Mouse (Mus musculus) right cerebral cortex, adult 2 months (tissue): ENCODE measurements around the gene Spats2.
"Not testable (repeated sequence)": the region's sequence is repeated elsewhere in the genome, so short reads cannot be mapped to it uniquely, and the experiment has no call there.

Experiments used
- DNase-seq, 2 experiments: peaks; one replicate each; pipeline ENCODE4 v3.0.0; 2021 to 2022; ENCODE audit warnings: low spot score in 2 of 2

Spats2 gene

GRCm38 (mm10) chr15:99125711-99126080 lies at the start of gene Spats2:
Gene Spats2, plus strand, starts transcription at chr15:99125916.
- DNase-seq, result no peak

DNA sequence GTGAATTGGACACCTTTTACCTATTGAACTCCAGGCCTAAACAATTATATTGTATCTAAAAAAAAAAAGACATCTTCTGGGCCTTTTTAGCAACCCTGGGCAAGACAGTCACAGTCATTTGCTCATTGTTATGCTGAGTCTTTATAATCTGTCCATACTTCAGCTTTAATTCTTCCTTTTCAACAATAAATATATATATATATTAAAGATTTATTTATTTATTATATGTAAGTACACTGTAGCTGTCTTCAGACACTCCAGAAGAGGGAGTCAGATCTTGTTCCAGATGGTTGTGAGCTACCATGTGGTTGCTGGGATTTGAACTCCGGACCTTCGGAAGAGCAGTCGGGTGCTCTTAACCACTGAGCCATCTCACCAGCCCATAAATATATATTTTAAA lies 49.7 kb upstream of the Spats2 start:
- DNase-seq, result not testable (repeated sequence)

GRCm38 (mm10) chr15:99078181-99078910 lies 47.4 kb upstream of the Spats2 start:
- DNase-seq, result no peak

DNA sequence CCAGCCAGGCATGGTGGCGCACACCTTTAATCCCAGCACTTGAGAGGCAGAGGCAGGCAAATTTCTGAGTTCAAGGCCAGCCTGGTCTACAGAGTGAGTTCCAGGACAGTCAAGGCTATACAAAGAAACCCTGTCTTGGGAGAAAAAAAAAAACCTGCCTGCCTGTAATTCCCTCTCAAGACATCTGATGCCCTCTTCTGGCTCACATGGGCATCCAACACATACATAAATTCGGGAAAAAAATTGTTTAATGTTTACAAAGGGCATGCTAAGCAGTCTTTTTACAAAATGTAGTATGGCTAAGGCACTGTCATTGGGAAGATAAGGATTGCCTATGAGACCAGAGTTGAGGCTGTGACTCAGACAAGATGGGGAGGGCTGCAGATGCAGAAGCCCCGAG lies 45.9 kb upstream of the Spats2 start:
- DNase-seq, result no peak

- no peak for DNase-seq
Measured at GRCm38 (mm10) chr15:99082322-99082721, 43.4 kb upstream of the Spats2 start.

DNA sequence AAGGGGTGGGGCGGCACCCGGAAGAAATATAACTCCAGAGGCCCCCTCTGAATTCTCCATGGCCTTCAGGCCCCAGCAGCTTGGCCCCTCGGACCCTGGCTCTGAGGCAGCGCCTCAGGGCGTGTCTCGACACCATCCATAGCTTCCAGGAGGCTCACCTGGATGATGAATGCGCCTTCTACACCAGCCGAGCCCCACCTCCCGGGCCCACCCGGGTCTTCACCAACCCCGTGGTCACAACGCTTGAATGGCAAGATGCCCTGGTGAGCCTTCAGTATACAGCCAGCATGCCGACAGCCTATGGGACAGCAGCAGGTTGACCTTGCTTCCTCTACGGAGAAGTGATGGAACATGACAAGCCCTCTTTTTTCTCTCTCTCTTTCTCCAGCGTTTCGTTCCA lies 42.9 kb upstream of the Spats2 start:
- DNase-seq, result no peak

GRCm38 (mm10) chr15:99083258-99083657 lies 42.5 kb upstream of the Spats2 start:
- peak; percentile 46 to 55 for DNase-seq

DNA sequence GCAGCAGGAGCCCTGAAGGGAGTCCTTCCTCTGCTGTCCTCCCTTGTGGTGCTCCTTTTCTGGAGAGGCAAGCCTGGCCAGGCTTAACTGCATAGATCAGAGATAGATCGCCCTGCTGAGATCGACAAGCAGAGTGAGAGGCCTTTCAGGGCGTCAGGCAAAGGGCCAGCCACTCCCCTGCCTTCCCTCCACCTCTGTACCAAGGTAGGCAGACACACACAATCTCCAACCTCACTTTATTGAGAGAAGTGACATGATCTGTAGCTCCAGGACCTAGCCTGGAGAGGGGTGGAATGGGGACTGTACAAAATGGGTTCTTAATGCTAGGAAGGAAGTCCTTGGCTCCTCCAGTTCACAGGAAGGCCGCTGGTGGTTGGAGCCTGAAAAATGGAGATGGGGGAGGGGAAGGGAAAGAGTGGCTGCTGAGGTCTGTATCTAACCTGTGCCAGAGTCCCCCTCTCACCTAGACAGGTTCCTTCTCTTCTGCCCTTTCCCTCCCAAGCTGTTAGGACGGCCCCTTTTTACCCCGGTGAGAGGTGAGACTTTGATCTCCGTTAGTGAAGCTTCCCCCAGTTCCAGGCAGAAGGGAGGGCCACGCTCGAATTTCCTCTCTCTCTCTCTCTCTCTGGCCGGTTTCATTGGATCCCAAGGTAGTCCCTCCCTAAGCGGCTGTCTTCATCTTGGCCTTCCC lies 41.7 kb upstream of the Spats2 start:
- no peak for DNase-seq

GRCm38 (mm10) chr15:99084618-99085017 lies 41.1 kb upstream of the Spats2 start:
- no peak for DNase-seq

- DNase-seq, result no peak
Measured at GRCm38 (mm10) chr15:99085997-99086396, 39.7 kb upstream of the Spats2 start.

GRCm38 (mm10) chr15:99087253-99088075 lies 38.3 kb upstream of the Spats2 start, which contains the start of gene C1ql4:
Gene C1ql4, minus strand, starts transcription at chr15:99087817.
- no peak for DNase-seq

DNA sequence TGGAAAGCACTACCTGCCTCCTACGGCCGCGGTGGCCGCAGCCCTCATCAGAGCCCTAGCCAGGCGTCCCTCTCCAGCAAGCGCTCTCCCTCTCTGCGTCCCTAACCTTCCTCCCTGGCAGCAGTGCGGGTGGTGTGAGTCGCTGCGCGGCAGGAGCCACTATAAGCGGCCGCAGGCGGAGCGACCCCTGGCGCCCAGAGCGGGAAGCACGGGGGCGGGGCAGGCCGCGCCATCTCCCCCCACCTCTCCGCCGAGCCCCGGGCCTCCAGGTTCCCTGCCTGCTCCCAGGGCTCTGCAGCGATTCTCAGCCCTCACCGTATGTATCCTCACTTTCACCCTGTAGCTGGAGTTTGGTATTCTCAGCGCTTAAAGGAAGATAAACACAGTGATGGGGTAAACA lies 37.4 kb upstream of the Spats2 start:
- DNase-seq, result peak; percentile 42 to 44

GRCm38 (mm10) chr15:99089069-99089468 lies 36.6 kb upstream of the Spats2 start:
- DNase-seq, result no peak

- DNase-seq, result no peak
Measured at GRCm38 (mm10) chr15:99092870-99093269, 32.8 kb upstream of the Spats2 start, which contains the start of gene Dnajc22. Gene Dnajc22, plus strand, starts transcription at chr15:99093170.

DNA sequence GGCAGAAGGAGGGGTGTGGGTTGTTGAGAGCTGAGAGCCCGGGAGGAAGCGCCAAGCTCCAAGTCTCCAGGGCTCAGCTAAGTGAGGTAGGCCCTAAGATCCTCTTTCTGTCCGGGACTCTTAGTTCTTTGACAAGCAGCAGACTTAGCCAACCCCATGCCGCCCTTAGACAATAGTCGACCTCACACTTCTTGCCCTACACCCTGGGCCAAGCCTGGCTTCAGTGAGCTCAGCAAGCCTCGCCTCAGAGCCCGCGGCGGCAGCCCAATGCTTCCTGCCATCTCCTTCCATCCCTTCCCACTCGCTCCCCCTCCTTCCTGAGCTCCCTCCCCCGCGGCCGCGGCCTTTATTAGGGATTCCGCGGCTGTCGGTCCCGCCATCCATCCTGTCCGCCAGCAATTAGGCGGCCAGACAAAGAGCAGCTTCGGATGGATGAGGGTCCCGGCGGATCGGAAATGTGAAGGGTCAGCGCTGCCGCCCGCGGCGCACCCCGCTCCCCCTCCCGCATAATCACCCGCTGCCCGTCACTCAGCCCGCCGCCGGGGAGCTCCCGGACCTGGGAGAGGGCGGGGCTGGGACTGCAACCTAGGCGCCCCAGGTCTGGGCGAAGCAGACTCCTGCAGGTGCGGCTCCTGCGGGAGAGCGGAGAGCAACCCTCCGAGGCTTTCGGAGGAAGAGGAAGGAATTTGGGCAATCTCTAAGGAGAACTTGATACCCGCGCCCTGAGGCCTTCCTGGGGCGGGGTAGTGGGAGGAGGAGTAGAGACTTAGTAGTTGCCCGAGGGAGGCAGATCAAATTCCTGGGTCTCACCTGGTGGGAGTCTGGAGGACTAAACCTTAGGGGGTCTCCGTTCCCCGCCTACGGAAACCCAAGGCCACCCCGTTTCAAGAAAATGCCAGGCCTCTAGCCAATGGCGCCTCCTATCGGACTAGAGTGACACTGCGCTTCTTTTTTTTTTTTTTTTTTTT lies 32.1 kb upstream of the Spats2 start:
- DNase-seq, result peak in 1 of 2 experiments; percentile 12

DNA sequence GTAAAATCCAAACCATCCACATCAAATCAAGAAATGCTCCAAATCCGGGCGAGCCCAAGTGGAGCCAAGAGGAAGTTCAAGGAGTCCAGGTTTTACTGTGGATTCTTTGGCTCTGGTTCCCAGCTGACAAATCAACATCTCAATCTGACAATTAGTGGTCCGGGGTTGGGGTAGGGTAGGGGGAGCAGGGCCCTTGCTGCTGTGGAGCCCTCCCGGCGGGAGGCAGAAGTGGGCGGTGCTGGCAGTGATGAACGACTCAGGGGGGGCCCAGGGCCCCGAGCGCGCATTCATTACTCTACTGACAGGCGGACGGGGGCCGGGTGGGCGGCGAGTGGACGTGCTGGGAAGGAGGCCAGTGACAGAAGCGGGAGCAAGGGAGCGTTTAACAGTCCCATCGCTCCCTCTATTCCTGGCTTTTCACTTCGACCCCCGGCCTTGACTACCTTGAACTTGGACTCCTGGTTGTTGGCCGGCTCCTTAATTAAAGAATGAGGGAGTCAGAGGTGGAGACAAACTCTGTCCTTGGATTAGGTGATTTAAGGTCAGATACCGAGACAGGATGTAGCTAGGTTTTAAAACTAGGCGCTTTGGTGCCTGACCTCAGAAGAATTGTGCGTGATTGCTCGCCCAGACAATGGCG lies 31.0 kb upstream of the Spats2 start:
- no peak for DNase-seq

DNA sequence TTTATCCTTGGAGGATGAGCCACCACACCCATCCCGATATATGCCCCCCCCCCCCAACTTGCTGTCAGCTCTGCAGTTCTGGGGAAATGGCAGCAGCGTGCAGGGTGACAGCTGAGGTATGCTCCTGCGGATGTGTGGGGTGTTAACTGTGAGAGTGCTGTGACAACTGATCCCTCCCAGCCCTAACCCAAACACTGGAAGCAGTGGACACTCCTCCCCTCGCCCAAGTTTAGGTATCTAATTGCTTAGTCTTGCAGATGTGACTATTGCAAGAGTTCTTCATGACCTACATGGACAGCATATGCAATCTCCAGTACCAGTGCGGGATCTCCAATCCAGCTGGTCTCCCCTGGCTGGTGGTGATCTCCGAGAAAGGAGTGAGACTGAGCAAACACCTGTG lies 30.4 kb upstream of the Spats2 start:
- DNase-seq, result no peak

DNA sequence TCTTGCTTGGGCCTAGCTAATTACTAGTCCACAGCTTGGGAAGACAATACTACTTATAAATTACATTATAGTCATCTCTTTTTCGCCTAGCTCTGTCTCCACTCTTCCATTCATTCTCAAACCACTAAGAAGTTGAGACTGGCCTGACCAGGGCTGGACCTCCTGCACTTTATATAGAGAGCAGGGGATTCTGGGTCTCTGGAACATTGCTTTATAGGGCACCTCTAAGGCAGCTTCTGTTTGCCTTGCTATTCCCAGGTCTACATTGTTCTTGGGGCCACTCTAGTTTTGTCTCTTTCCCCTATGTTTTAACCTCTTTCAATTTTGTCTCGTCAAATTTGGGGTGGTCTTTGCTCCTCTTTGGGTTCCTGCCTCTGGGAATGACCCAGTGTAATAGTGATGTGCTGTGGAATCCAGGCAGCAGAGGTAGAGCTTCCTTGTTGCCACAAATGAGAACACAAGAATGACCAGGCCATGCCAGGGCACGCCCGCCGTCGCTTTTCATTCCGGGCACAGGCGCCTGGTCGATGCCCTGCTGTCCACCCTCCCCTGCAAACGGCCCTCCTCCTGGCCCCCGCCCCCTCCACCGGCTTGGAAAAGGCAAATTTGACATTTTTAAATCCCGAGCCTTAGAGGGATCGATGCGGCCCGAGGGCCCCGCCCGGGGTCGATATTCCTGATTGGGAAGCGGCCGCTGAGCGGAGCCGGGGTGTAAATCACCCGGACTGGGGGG lies 29.5 kb upstream of the Spats2 start:
- no peak for DNase-seq

DNA sequence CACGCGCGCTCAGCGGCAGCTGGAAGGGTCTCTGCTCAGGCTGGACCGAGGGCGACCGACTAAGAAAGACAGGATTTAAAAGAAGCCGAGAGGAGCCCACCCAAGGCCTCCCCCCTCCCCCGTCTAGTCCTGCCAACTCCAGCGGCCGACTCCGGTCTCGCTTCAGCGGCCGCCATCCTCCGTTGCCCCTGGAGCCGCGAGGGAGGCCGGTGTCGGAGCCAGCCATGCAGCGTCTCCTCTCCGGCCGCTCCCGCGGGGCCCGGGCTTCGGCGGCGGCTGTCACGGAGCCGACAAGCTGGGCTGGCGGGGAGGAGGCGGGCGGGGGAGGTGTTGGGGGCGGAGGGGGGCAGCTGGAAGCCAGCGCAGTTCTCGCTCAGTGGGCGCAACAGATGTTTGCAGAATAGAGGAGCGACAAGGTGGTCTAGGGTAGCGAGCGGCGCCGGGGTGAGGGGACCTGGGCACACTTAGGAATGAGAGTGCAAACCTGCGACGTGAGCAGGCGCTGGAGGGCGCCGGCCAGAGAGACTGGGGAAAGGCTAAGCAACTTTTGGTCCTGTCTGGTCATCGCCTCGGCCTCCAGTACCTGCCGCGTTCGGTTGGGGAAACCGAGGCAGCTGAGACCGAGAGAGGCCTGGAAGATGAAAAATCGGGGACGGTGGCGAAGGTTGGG lies 28.8 kb upstream of the Spats2 start:
- DNase-seq, result no peak
